Mouse (Mus musculus) heart, postnatal 0 days (tissue): ENCODE measurements around the gene Gins2. TPM values are rescaled to one million over a fixed set of nuclear protein-coding genes. Genes with fewer than 3 reads are reported as not detected.

ENCODE experiments used
- ATAC-seq: fragments of 200-750 bp; cut with Nextera tagmentation; 2 replicates; pipeline ENCODE4 v1.8.0; 2017; ENCODE audit warnings: low read depth, moderate number of reproducible peaks, moderate library complexity; ENCODE audit not compliant: insufficient read depth
- DNase-seq: peaks from one replicate; pipeline ENCODE4 v3.0.0-alpha.2; 2016; ENCODE audit warnings: low spot score
- H3K27ac ChIP-seq: fragments of 300-500 bp; sonication (generic); 2 replicates; pipeline ENCODE4 v1.5.1; 2014; ENCODE audit warnings: low read depth, mild to moderate bottlenecking
- H3K27me3 ChIP-seq: fragments of 300-500 bp; sonication (generic); 2 replicates; pipeline ENCODE4 v1.6.1; 2014; ENCODE audit warnings: low read length, mixed read lengths; ENCODE audit not compliant: control insufficient read depth, insufficient read depth
- H3K36me3 ChIP-seq: fragments of 300-500 bp; sonication (generic); replicated peaks from 2 replicates; pipeline ENCODE4 v1.6.1; 2014; ENCODE audit warnings: low read length, mixed read lengths; ENCODE audit not compliant: control insufficient read depth, insufficient read depth
- H3K4me1 ChIP-seq: fragments of 300-500 bp; sonication (generic); 2 replicates; pipeline ENCODE4 v1.6.1; 2014; ENCODE audit warnings: antibody characterized with exemption; ENCODE audit not compliant: control insufficient read depth, insufficient read depth
- H3K4me2 ChIP-seq: fragments of 300-500 bp; sonication (generic); 2 replicates; pipeline ENCODE4 v1.6.1; 2014; ENCODE audit warnings: low read depth, mild to moderate bottlenecking, low read length, moderate library complexity
- H3K4me3 ChIP-seq: fragments of 300-500 bp; sonication (generic); 2 replicates; pipeline ENCODE4 v1.5.1; 2014; ENCODE audit warnings: low read depth, low read length
- H3K9ac ChIP-seq: fragments of 300-500 bp; sonication (generic); replicated peaks from 2 replicates; pipeline ENCODE4 v1.6.1; 2014; ENCODE audit warnings: low read depth, low read length, mixed read lengths
- H3K9me3 ChIP-seq: fragments of 300-500 bp; sonication (generic); replicated peaks from 2 replicates; pipeline ENCODE4 v1.6.1; 2016; ENCODE audit warnings: low read length; ENCODE audit not compliant: control insufficient read depth
- CTCF ChIP-seq: IDR thresholded peaks from 2 replicates; pipeline ENCODE4 v1.5.1; 2016; ENCODE audit warnings: antibody characterized with exemption, control low read depth, low read depth
- EP300 ChIP-seq: IDR thresholded peaks from 2 replicates; pipeline ENCODE4 v1.6.1; 2016; ENCODE audit warnings: antibody characterized with exemption, low read depth
- WGBS: fragments of 180-500 bp; shearing (Covaris S2); extraction: QIAGEN DNeasy Blood & Tissue Kit; methylation state at CpG from one replicate; pipeline ENCODE4 v1.1.7; 2014; 5-methylcytosine and 5-hydroxymethylcytosine counted together
- polyA plus RNA-seq: library from polyadenylated mRNA; unstranded; fragments of >200 nt; fragmentation: Nextera tagmentation; extraction: Ambion mirVana; gene quantifications from 2 replicates; pipeline ENCODE4 v1.2.1, GENCODE M21; 2015
- total RNA-seq: library from RNA; depleted of rRNA; stranded (reverse); fragments of >200 nt; gene quantifications from 2 replicates; pipeline ENCODE4 v1.2.3, GENCODE M21; 2014; ENCODE audit warnings: low replicate concordance

The Gins2 gene
- total and polyA plus RNA-seq, 2 experiments from 2014 or later = 19.3 to 52.1 TPM

GRCm38 (mm10) chr8:120553441-120554123 lies 35.5 kb downstream of the Gins2 start:
- Histone ChIP-seq H3K4me2 (no peak overlapping the region), H3K27ac (no peak overlapping the region), H3K4me3 (no peak overlapping the region), H3K27me3 (no peaks in the 10 kb centered on the region), H3K9me3 (no peaks in the 10 kb centered on the region), H3K9ac (no peak overlapping the region), H3K36me3 (peaks cover 5% of the 10 kb centered on the region; the same call in 1 of the 2 replicates), H3K4me1 (peaks cover 87% of the 10 kb centered on the region)
- no peak for DNase-seq
- WGBS = 84% methylated on average over 24 of the region's 24 CpGs
- TF ChIP-seq EP300 = no peak
- TF ChIP-seq CTCF = no peak; the same call in 1 of the 2 replicates
- no peak for ATAC-seq

DNA sequence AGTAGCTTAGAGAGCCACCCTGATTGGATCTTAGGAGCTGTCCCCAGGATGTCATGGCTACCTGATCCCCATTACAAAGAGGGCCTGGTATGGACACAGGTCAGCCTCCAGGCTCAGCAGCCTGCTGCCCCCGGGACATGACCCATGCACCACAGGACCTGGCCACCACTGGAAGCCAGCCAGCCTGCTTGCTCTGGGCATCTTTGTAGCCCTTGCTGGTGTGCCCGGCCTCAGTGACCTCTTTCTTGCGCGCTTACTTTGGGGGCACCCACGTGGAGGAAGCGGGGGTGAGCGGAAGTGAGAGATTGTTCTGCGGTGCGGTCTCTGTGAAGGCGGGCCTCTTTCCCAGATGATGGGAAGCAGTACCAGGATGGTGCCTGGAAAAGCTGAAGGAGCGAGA lies 36.6 kb downstream of the Gins2 start:
- ATAC-seq = no peak
- Histone ChIP-seq H3K4me2 (no peak overlapping the region), H3K9ac (no peak overlapping the region), H3K9me3 (no peaks in the 10 kb centered on the region), H3K27ac (peak overlapping the region; percentile 83; the same call in 1 of the 2 replicates), H3K36me3 (no peaks in the 10 kb centered on the region; the same call in 1 of the 2 replicates), H3K4me1 (peaks cover 90% of the 10 kb centered on the region), H3K27me3 (no peaks in the 10 kb centered on the region), H3K4me3 (no peak overlapping the region)
- no peak for TF ChIP-seq CTCF
- TF ChIP-seq EP300 = no peak
- 77% methylated on average over 11 of the region's 11 CpGs for WGBS
- DNase-seq = no peak

- Histone ChIP-seq H3K4me2 (peak overlapping the region; percentile 23), H3K9ac (no peak overlapping the region), H3K4me1 (peaks cover 85% of the 10 kb centered on the region), H3K27ac (peak overlapping the region; percentile 83), H3K27me3 (no peaks in the 10 kb centered on the region), H3K9me3 (no peaks in the 10 kb centered on the region), H3K36me3 (no peaks in the 10 kb centered on the region; the same call in 1 of the 2 replicates), H3K4me3 (no peak overlapping the region)
- WGBS = 52% methylated on average over 3 of the region's 3 CpGs
- TF ChIP-seq CTCF = no peak
- no peak for TF ChIP-seq EP300
- ATAC-seq (no peak), DNase-seq (no peak)
Observed at GRCm38 (mm10) chr8:120551677-120551980, 37.5 kb downstream of the Gins2 start.

- Histone ChIP-seq H3K4me1 (peaks cover 80% of the 10 kb centered on the region), H3K9ac (no peak overlapping the region), H3K27me3 (no peaks in the 10 kb centered on the region), H3K27ac (peak overlapping the region; percentile 83), H3K36me3 (no peaks in the 10 kb centered on the region; the same call in 1 of the 2 replicates), H3K4me2 (peak overlapping the region; percentile 30), H3K4me3 (no peak overlapping the region), H3K9me3 (no peaks in the 10 kb centered on the region)
- DNase-seq (peak; percentile 86), ATAC-seq (peak; percentile 67)
- peak; percentile 69; the same call in 1 of the 2 replicates for TF ChIP-seq EP300
- no peak for TF ChIP-seq CTCF
- 46% methylated on average over 11 of the region's 11 CpGs for WGBS
Observed at GRCm38 (mm10) chr8:120550937-120551676, 38.0 kb downstream of the Gins2 start.

DNA sequence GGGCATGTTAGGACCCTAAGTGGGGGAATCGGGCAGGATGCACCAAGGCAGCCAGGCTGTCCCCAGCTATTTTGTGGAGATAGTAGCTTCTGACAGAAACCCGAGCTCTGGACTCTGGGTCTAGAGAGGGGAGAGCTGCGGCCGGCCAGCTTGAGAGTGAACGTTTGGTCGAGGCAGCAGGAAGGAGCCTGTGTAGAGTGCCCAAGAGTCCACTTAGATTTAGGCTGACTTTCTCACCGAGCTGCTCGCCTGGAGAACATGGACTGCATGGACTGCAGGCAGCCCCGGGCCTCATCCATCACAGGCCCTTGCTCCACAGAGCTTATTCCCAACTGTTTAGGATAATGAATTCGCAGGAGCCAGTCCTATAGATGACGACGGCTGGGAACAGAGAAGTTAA lies 38.7 kb downstream of the Gins2 start:
- Histone ChIP-seq H3K9ac (no peak overlapping the region), H3K9me3 (no peaks in the 10 kb centered on the region), H3K4me1 (peaks cover 78% of the 10 kb centered on the region), H3K27me3 (no peaks in the 10 kb centered on the region), H3K36me3 (no peaks in the 10 kb centered on the region; the same call in 1 of the 2 replicates), H3K4me3 (no peak overlapping the region), H3K27ac (peak overlapping the region; percentile 83), H3K4me2 (peak overlapping the region; percentile 30; the same call in 1 of the 2 replicates)
- ATAC-seq = no peak
- no peak for DNase-seq
- 34% methylated on average over 12 of the region's 12 CpGs for WGBS
- TF ChIP-seq CTCF (no peak), EP300 (no peak)
